Mouse (Mus musculus) midbrain, embryonic 13.5 days (tissue): ENCODE results near the gene Specc1. TPM values are rescaled to one million over a fixed set of nuclear protein-coding genes. Genes with fewer than 3 reads are reported as not detected.

Experiments used
- ATAC-seq: fragments of 200-750 bp; cut with Nextera tagmentation; 2 replicates; pipeline ENCODE4 v1.8.0; 2017; ENCODE audit warnings: mild to moderate bottlenecking, moderate TSS enrichment, moderate library complexity
- H3K27ac ChIP-seq: fragments of 300-500 bp; sonication (generic); 2 replicates; pipeline ENCODE4 v1.5.1; 2015; ENCODE audit warnings: inconsistent platforms, mild to moderate bottlenecking, moderate library complexity
- H3K27me3 ChIP-seq: fragments of 300-500 bp; sonication (generic); 2 replicates; pipeline ENCODE4 v1.6.1; 2015; ENCODE audit warnings: mild to moderate bottlenecking, inconsistent platforms
- H3K36me3 ChIP-seq: fragments of 300-500 bp; sonication (generic); 2 replicates; pipeline ENCODE4 v1.6.1; 2015; ENCODE audit warnings: mild to moderate bottlenecking, inconsistent platforms
- H3K4me1 ChIP-seq: fragments of 300-500 bp; sonication (generic); replicated peaks from 2 replicates; pipeline ENCODE4 v1.6.1; 2015; ENCODE audit warnings: inconsistent platforms
- H3K4me2 ChIP-seq: fragments of 300-500 bp; sonication (generic); replicated peaks from 2 replicates; pipeline ENCODE4 v1.6.1; 2015; ENCODE audit warnings: moderate library complexity, mild to moderate bottlenecking, inconsistent platforms
- H3K4me3 ChIP-seq: fragments of 300-500 bp; sonication (generic); replicated peaks from 2 replicates; pipeline ENCODE4 v1.5.1; 2015; ENCODE audit warnings: mild to moderate bottlenecking, inconsistent platforms
- H3K9ac ChIP-seq: fragments of 300-500 bp; sonication (generic); replicated peaks from 2 replicates; pipeline ENCODE4 v1.6.1; 2015; ENCODE audit warnings: mild to moderate bottlenecking, inconsistent platforms
- H3K9me3 ChIP-seq: fragments of 300-500 bp; sonication (generic); 2 replicates; pipeline ENCODE4 v1.6.1; 2016; ENCODE audit warnings: mild to moderate bottlenecking, inconsistent platforms
- WGBS: fragments of 180-500 bp; shearing (Covaris S2); methylation state at CpG from one replicate; pipeline ENCODE4 v1.1.7; 2015; 5-methylcytosine and 5-hydroxymethylcytosine counted together
- polyA plus RNA-seq: library from polyadenylated mRNA; unstranded; fragments of >200 nt; fragmentation: Nextera tagmentation; extraction: Ambion mirVana; gene quantifications from 2 replicates; pipeline ENCODE4 v1.2.1, GENCODE M21; 2015

Specc1 gene
- polyA plus RNA-seq, 1 experiment from 2014 or later, result 15.2 TPM

DNA sequence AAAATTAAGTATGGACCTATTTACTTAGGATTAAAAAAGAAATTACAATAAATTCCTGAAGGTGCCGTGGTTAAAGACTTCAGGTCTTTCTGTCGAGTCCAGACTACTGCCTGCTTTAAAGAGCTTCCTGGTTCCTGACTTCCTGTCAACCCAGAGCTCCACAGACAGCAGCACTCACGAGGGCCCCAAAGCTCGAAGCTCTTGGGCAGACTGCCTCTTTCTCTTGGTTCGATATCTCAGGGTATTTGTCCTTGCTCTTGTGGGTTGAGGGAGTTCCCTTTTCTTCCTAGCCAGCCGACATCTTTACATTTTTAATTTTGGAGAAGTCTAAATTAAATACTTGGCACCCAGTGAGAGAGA is 48.3 kb downstream of the Specc1 start:
- WGBS, result 68% methylated on average over 6 of the region's 6 CpGs
- Histone ChIP-seq H3K36me3 (no peaks in the 10 kb centered on the region), H3K9me3 (no peaks in the 10 kb centered on the region), H3K9ac (no peak overlapping the region), H3K4me2 (no peak overlapping the region), H3K4me3 (no peak overlapping the region), H3K4me1 (0 out of 2 replicates have a peak, but pooled peaks cover 2% of the 10 kb centered on the region), H3K27me3 (no peaks in the 10 kb centered on the region), H3K27ac (no peak overlapping the region)
- no peak for ATAC-seq

DNA sequence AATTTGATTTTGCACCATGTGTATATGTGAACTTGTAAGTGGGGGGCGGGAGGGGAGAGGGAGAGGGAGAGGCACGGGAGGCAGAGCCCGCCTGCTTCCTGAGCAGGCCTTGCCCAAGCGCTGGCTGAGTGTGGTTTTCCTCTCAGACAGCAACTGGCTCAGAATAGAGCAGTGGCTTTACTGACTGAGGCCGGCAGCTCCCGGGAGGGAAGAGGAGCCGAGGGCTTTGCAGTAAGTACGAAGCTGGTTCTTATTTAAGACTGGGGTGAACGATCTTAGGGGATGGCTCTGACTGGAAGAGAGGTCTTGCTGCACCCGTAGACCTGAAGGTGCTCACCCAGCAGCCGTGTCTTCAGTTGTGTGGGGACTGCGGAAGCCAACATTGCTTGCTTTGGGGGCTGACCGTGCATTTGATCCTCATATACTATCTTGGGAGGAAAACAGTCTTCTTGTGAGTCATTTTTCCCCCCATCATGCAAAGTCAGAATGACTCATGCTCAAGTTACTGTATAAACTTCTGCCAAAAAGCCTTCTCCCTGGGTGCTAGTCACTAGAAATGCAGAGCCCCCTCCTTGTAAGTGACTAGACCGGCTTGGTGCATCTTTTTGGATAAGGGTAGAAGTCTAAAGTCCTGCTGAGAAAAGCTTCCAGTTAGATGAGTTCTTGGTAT is 48.8 kb downstream of the Specc1 start:
- Histone ChIP-seq H3K27me3 (no peaks in the 10 kb centered on the region), H3K9ac (no peak overlapping the region), H3K27ac (peak overlapping the region; percentile 30; the same call in 1 of the 2 replicates), H3K9me3 (no peaks in the 10 kb centered on the region), H3K4me2 (no peak overlapping the region), H3K4me1 (0 out of 2 replicates have a peak, but pooled peaks cover 2% of the 10 kb centered on the region), H3K36me3 (no peaks in the 10 kb centered on the region), H3K4me3 (no peak overlapping the region)
- no peak for ATAC-seq
- WGBS, result 65% methylated on average over 14 of the region's 14 CpGs

DNA sequence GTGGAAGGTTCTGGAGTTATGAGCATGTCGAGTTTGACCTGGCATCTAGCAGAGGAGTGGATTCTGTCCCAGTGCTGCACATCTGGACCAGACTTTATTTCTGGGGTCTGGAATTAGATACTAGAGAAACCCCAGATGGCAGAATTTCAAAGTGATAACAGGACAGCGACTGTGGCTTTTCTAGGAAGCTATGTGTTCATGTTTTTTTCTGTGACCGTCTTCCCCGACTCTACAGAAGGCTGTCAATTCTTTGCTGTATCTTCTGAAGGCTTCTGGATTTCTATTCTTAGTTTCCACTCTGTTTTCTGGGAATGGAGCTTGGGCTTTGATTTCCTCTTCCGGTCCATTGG is 49.3 kb downstream of the Specc1 start:
- H3K4me3 ChIP-seq, result no peak overlapping the region
- no peak for ATAC-seq
- H3K36me3 ChIP-seq, result no peaks in the 10 kb centered on the region
- WGBS, result 80% methylated on average over 5 of the region's 5 CpGs
- H3K27me3 ChIP-seq, result no peaks in the 10 kb centered on the region
- H3K27ac ChIP-seq, result no peak overlapping the region
- no peak overlapping the region for H3K9ac ChIP-seq
- 0 out of 2 replicates have a peak, but pooled peaks cover 2% of the 10 kb centered on the region for H3K4me1 ChIP-seq
- H3K9me3 ChIP-seq, result no peaks in the 10 kb centered on the region
- no peak overlapping the region for H3K4me2 ChIP-seq

DNA sequence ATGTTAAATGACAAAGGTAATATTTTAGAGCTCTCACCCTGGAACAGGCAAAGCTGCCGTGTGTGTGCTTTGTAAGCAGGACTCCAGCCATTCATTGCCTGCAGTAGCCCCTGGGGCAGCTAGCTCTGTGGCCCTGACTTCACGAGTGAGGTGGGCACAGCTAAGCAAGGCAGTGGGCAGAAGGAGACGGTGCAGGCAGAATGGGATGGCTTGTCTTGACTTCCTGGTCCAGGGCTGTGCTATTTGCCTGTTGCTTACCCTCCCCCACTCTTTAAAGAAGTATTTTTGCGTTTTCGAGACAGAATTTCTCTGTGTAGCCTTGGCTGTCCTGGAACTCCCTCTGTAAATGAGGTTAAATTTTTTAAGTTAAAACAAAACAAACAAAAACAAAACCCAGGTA is 50.1 kb downstream of the Specc1 start:
- Histone ChIP-seq H3K4me1 (0 out of 2 replicates have a peak, but pooled peaks cover 2% of the 10 kb centered on the region), H3K9ac (no peak overlapping the region), H3K27me3 (no peaks in the 10 kb centered on the region), H3K4me2 (no peak overlapping the region), H3K36me3 (no peaks in the 10 kb centered on the region), H3K27ac (no peak overlapping the region), H3K4me3 (no peak overlapping the region), H3K9me3 (no peaks in the 10 kb centered on the region)
- ATAC-seq, result no peak
- 69% methylated on average over 5 of the region's 5 CpGs for WGBS

DNA sequence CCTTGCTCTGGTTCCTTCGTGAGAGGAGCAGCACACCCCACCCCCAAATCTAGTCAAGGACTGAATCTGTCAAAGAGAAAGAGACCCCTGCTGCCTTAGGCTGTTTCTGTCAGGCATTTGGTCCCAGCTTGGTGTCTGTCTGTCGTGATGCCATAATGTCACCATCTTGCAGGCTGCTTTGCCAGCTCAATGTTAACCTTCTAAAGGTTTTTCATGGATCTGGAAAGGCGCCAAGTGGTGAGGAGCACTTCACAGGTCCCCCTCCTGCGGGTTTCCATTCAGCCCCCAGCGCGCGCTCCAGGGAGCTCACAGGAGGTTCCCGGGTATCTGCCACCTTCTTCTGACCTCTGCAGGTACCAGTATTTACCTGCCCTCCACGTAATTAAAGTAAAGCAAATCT is 51.4 kb downstream of the Specc1 start:
- Histone ChIP-seq H3K27me3 (no peaks in the 10 kb centered on the region), H3K4me3 (no peak overlapping the region), H3K9me3 (no peaks in the 10 kb centered on the region), H3K4me2 (no peak overlapping the region), H3K27ac (no peak overlapping the region), H3K4me1 (0 out of 2 replicates have a peak, but pooled peaks cover 2% of the 10 kb centered on the region), H3K36me3 (no peaks in the 10 kb centered on the region), H3K9ac (no peak overlapping the region)
- 42% methylated on average over 9 of the region's 9 CpGs for WGBS
- no peak for ATAC-seq

DNA sequence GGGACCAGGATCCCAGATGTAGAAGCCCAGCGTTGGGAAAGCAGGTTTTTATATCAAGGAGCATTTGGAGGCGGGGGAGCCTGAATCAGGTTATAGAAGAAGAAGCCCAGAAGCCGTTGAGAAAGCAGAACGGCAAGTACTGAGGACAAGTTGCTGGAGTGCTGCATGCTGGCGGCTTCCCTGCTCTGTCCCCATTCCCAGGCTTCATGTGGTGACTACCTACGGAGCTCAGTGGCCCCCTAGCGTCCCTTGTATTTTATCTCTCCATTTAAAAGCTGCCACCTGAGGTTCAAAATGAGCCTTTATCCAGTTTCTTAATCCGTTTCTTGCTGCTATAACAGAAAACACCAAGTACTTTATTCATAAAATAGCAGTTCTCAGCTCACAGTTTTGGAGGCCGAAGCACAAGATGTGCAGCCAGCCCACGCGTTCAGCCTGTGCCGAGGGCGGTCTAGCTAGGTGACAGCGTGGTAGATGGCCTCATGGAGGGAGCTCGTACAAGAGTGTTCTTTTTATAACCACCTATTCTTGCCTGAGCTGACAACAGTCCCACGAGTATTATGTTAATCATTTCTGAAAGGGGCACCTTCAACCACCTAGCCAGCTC is 54.2 kb downstream of the Specc1 start:
- ATAC-seq, result no peak
- Histone ChIP-seq H3K9ac (no peak overlapping the region), H3K4me3 (no peak overlapping the region), H3K27ac (no peak overlapping the region), H3K27me3 (0 out of 2 replicates have a peak, but pooled peaks cover 3% of the 10 kb centered on the region), H3K36me3 (no peaks in the 10 kb centered on the region), H3K4me2 (no peak overlapping the region), H3K4me1 (peaks cover 11% of the 10 kb centered on the region), H3K9me3 (no peaks in the 10 kb centered on the region)
- WGBS, result 71% methylated on average over 16 of the region's 16 CpGs

DNA sequence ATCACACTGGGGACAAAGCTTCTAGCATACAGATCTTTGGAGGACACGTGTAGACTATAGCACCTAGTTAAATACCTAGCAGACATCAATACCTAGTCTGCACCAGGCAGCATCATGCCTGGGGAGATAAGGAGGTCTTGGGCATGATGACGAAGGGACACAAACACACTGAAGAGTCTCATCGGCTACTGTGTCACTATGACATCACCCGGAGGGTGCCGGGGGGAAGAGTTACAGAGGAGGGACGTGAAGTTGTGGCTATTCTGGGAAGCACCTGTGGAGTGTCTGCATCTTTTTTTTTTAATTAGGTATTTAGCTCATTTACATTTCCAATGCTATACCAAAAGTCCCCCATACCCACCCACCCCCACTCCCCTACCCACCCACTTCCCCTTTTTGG is 55.5 kb downstream of the Specc1 start:
- H3K9me3 ChIP-seq, result no peaks in the 10 kb centered on the region
- WGBS, result 95% methylated on average over 6 of the region's 6 CpGs

DNA sequence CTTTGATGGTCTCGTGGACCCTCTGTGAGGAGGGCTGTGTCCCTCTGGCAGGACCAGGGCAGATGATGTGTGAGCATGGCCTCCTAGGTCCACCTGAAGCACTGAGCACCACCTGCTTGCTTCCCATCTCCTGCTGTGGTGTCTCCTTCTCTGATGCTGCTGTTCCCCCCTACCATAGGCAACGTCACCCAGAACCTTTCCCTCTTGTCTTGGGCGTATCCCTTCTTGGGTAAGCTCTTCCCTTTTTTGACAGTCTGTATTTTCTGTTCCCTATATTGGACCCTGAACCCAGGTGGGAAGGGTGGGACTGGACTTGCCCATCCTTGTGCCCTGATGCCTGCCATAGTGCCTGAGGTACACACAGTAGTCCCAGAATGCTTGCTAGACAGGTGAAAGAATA is 56.9 kb downstream of the Specc1 start:
- Histone ChIP-seq H3K4me2 (no peak overlapping the region), H3K9me3 (no peaks in the 10 kb centered on the region), H3K36me3 (no peaks in the 10 kb centered on the region), H3K27ac (no peak overlapping the region), H3K27me3 (0 out of 2 replicates have a peak, but pooled peaks cover 5% of the 10 kb centered on the region), H3K9ac (no peak overlapping the region), H3K4me3 (no peak overlapping the region), H3K4me1 (peaks cover 12% of the 10 kb centered on the region)
- 89% methylated on average over 3 of the region's 3 CpGs for WGBS
- ATAC-seq, result no peak

More for the DNA sequence above, 55.5 kb downstream of the Specc1 start:
- H3K9ac ChIP-seq, result no peak overlapping the region
- no peaks in the 10 kb centered on the region for H3K36me3 ChIP-seq
- no peak overlapping the region for H3K4me3 ChIP-seq
- 0 out of 2 replicates have a peak, but pooled peaks cover 4% of the 10 kb centered on the region for H3K27me3 ChIP-seq
- no peak overlapping the region for H3K4me2 ChIP-seq
- H3K4me1 ChIP-seq, result peaks cover 12% of the 10 kb centered on the region
- no peak overlapping the region for H3K27ac ChIP-seq
- ATAC-seq, result no peak

DNA sequence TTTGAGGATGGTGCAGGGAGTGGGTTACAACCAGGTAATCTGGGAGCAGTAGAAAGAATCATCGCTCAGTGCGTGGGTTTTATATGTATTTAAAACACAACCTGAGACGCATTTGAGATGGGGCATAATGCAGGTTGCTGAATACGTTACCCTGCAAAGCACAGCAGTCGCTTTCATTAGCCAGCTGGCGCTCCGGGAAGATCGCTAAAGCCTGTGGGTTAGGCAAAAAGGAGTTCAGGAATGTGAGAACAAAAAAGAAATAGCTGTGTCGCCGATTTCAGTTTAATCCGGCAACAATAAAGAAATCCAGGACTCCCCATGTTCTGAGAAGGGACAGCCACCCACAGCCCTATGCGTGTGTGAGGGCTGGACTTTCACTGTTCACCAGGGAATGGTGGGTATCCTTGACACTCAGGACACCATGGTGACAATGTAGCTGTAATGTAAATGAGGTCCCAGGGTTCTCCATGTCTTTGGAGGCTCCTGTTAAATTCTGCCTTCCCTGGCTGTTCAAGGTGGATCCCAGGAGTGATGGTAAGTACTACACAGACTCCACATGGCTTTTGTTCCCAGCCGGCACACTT is 58.6 kb downstream of the Specc1 start:
- Histone ChIP-seq H3K27me3 (0 out of 2 replicates have a peak, but pooled peaks cover 5% of the 10 kb centered on the region), H3K9ac (no peak overlapping the region), H3K4me3 (no peak overlapping the region), H3K36me3 (no peaks in the 10 kb centered on the region), H3K4me1 (peaks cover 12% of the 10 kb centered on the region), H3K9me3 (no peaks in the 10 kb centered on the region), H3K4me2 (peak overlapping the region; percentile 28), H3K27ac (no peak overlapping the region)
- ATAC-seq, result no peak
- 14% methylated on average over 13 of the region's 13 CpGs for WGBS

DNA sequence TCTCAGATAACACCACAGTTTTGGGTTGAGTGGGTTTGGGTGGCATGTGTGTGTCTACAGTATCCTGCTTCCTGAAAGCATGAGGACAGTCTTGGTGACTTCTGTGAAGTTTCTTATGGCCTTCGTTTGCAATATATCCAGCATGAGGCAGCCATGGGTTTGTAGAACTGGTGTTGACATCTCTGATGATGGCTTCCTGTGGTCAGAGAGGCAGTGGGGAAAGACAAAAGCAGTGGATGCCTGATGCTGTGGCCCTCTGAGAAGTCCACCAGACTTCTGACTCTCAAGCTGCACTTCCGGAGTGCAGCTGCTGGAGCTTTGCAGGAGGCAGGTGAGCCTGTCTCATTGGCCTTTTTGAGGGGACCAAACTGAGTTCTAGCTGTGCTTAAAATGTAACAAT is 60.4 kb downstream of the Specc1 start:
- Histone ChIP-seq H3K4me1 (peaks cover 12% of the 10 kb centered on the region), H3K9me3 (no peaks in the 10 kb centered on the region), H3K4me2 (no peak overlapping the region), H3K4me3 (no peak overlapping the region), H3K27me3 (0 out of 2 replicates have a peak, but pooled peaks cover 5% of the 10 kb centered on the region), H3K27ac (no peak overlapping the region), H3K9ac (no peak overlapping the region), H3K36me3 (no peaks in the 10 kb centered on the region)
- ATAC-seq, result no peak
- WGBS, result 85% methylated on average over 2 of the region's 2 CpGs

DNA sequence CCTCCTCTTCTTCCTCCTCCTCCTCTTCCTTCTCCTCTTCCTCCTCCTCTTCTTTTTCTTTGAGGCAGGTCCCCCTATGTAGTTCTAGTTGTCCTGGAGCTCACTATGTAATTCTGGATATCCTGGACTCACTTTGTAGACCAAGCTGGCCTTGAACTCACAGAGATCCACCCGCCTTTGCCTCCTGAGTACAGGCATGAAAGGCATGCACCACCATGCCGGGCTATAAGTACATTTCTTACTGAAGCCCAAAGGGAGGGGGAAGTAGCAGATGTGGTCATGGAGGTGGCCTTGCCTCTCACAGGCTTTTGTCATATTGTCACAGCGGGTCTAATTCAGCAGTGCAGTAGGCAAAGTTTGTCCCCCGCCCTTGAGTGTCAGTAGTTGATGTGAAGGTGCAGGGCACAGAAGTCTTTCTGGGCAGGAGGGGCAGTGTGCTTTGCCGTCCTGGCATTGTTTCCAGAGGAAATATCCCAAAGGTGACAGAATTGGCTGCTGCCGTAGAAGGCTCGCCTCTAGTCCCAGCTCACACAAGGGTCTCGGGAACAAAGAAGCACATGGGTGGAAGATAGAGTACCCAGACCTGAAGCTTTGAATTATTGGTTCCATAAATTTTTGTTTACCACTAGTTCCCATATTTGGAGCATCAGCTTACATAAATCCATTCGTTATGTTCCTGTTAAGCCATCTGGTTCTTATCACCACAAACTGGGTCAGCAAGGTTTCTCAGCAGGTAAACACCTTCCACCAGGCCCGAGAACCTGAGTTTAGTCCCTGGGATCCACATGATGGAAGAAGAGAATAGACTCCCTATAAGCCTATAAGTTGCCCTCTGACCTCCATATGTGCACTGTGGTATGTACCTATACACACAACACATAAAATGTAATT is 62.0 kb downstream of the Specc1 start:
- Histone ChIP-seq H3K4me2 (no peak overlapping the region), H3K27me3 (0 out of 2 replicates have a peak, but pooled peaks cover 2% of the 10 kb centered on the region), H3K27ac (no peak overlapping the region), H3K9ac (no peak overlapping the region), H3K4me1 (peaks cover 12% of the 10 kb centered on the region), H3K36me3 (no peaks in the 10 kb centered on the region), H3K9me3 (no peaks in the 10 kb centered on the region), H3K4me3 (no peak overlapping the region)
- 81% methylated on average over 10 of the region's 10 CpGs for WGBS
- no peak for ATAC-seq

DNA sequence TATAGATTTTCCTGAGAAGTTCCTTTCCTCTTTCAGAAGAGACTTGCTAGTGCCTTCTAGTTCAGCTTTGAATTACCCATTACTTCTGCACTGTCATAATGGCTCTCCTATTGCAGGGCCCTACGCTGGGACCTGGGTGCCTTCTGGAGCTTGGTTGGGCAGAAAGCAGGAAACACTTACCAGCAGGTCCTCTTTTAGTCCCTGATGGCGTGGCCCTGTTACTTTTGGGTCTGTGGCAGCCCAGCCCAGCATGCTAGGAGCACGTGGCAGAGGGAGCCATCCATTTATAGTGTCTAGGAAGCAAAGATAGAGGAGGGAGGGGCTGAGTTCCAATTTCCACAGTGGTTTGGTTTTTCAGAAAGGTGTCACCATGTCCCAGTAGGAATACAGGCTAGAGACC is 63.3 kb downstream of the Specc1 start:
- H3K9me3 ChIP-seq, result no peaks in the 10 kb centered on the region
- no peak overlapping the region for H3K4me3 ChIP-seq
- peaks cover 19% of the 10 kb centered on the region for H3K4me1 ChIP-seq
- H3K4me2 ChIP-seq, result no peak overlapping the region
- 0 out of 2 replicates have a peak, but pooled peaks cover 2% of the 10 kb centered on the region for H3K27me3 ChIP-seq
- no peak overlapping the region for H3K27ac ChIP-seq
- no peaks in the 10 kb centered on the region for H3K36me3 ChIP-seq
- 63% methylated on average over 3 of the region's 3 CpGs for WGBS
- no peak overlapping the region for H3K9ac ChIP-seq
- ATAC-seq, result no peak
